Mouse (Mus musculus) lung, postnatal 10 days (tissue): ENCODE results near the gene Adarb2.

ENCODE experiments used
- DNase-seq: peaks from one replicate; pipeline ENCODE4 v3.0.0; 2021

The Adarb2 gene

DNA sequence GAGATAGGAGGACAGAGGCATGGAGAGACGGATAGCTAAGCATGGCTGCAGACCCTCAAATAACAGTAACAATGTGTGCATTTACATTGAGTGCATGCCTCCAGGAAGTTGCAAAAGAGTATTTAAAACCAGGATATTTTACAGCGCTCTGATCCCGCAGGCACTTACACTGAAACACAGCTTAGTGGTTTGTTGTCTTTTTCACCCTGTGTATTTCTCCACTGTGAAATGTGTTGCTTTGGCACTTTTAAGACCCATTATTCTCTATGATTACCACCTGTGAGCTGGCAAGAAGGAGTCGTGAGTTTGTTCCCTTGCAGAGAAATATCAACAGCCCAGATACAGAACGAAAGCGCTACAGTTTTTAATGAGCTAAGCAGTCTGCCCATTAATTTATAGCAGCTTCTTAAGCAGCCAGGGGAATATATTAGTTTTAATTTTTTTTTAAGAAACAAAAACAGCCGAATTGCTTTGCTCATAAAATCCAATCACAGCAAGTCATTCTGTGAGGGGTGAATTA is 167.3 kb downstream of the Adarb2 start:
- DNase-seq, result no peak

- DNase-seq, result no peak
Measured at GRCm38 (mm10) chr13:8388541-8388940, 185.9 kb downstream of the Adarb2 start.

DNA sequence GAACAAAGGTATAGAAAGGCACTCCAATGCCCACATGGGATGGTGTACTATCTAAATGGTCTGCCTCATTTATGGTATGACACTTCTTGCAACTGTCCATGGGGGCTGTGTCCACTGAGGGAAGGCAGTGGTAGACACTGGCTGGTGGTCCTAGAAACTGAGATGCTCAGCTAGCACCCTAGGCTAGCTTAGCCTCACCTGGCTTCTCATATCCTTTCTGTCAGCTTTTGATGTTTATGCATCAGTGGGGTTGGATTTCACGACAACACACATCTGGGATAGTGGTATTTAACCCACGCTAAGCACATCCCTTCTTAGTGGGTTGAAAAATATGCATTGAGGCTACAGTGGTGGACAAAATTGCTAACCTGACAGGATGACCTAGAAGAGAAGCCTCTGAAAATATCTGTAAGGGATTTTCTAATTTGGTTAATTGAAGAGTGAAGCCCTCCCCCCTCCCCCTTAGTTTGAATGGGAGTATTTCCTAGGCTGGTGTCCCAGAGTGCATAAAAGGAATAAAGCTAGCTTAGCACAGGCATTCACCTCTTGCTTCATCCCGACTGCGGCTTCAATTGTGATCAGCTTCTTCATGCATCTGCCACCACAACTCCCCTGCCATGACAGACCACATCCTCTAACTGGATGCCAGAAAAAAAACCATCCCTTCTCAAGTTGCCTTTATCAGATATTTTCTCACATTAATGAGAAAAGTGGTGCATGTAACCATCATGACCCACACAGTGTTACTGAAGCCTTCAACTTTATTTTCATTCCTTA is 197.8 kb downstream of the Adarb2 start:
- DNase-seq, result no peak

GRCm38 (mm10) chr13:8402324-8402873 is 199.7 kb downstream of the Adarb2 start:
- DNase-seq, result no peak

DNA sequence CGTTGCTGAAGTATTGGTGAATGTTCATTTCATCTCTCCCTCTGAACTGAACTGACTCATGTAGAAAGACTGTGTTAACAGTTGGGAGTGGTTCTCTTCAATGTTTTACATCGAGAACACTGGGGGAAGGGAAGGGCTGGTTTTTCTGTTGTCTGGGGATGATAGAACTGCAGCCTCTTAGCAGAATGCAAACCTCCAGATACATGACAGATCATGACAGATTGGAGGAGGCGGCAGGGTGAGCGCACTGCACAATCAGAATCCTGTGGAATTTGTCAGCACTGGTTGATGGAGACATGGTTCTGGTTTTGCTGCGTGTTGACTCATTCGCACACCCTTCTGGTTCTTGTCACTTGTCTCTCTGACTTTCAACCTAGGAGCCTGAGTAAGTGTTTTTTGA is 203.4 kb downstream of the Adarb2 start:
- no peak for DNase-seq

GRCm38 (mm10) chr13:8410353-8411318 is 208.0 kb downstream of the Adarb2 start:
- no peak for DNase-seq

GRCm38 (mm10) chr13:8424019-8424719 is 221.5 kb downstream of the Adarb2 start:
- no peak for DNase-seq

DNA sequence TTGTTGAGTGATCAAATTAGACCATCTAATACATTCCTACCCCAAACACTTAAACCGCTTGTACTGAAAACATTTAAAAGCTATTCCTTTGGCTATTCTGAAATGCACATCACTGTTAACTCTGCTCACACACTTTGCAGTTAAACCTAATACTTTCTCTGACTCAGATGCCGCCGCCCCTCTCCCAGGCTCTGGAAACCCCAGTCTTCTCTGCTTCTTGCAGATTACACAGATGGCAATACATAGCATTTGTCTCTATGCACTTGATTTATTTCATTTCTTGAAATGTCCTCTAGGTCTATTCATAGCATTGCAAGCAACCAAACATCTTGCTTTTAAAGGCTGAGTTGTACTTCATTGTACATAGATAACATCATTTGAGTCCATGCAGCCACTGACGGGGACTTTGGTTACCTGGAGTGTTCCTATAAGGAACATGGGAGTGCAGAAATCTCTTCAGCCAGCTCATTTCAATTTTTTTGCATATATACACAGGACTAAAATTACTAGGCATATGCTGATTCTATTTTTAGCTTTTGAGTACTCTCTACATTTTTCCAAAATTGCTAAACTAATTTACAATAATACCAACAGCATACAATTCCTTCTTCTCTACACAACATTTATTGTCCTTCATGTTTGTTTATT is 236.6 kb downstream of the Adarb2 start:
- DNase-seq, result no peak

DNA sequence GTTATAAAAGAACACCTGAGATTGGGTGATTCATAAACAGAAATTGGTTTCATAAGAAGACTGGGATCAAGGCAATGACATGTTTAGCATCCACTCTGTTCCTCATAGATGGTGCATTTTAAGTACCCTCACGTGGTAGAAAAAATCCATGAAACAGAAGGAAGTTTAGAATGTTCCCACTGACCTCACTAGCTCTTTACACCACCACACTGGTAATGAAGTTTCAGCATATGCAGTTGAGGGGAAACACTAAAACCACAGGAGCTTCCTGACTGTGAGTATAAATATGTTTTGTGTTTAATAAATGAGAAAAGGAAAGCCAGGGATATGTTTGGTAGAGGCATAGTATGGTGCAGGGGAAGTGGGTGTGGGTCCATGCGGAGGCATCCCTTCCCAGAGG is 242.7 kb downstream of the Adarb2 start:
- DNase-seq, result no peak

GRCm38 (mm10) chr13:8448192-8448879 is 245.7 kb downstream of the Adarb2 start:
- no peak for DNase-seq

- no peak for DNase-seq
Measured at GRCm38 (mm10) chr13:8451581-8451980, 248.9 kb downstream of the Adarb2 start.

GRCm38 (mm10) chr13:8456886-8457285 is 254.2 kb downstream of the Adarb2 start:
- DNase-seq, result no peak

GRCm38 (mm10) chr13:8457831-8458230 is 255.2 kb downstream of the Adarb2 start:
- DNase-seq, result no peak

GRCm38 (mm10) chr13:8467591-8468366 is 265.1 kb downstream of the Adarb2 start:
- DNase-seq, result no peak

DNA sequence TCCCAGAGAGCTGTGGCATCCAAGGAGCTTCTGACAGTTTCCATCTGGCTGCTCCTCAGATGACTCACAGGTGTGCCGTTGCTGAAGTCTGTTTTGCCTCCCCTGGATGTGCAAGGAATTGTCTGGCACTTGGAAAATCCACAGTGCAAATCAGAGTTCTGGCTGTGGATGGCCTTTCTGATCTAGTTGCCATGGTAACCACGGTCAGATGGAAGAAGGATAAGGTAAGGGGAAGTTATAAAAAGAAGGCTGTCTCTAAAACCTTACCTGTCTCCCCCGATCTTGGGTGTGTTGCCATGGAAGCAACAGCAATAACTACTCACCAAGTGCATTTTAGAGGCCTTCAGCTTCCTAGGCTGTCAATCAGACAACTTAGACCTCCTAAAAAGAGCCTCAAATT is 273.6 kb downstream of the Adarb2 start:
- DNase-seq, result no peak

- no peak for DNase-seq
Measured at GRCm38 (mm10) chr13:8478731-8479130, 276.1 kb downstream of the Adarb2 start.

DNA sequence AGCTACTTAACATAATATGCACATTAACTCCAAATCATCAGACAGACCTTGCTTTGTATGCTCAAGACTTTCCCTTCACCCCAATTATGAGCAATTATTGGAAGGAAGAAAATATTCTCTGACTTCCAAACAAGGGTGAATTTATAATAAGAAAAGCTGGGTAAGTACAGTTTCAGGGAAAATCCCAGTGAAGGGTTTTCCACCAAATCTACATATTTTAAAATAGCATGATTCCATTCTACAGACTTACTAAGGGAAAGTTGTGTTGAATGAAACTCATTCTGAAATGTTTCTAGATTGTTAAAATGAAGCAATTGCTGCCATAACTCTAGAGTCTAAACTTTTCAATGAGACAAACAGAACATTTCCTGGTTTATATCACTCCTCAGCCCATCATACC is 277.3 kb downstream of the Adarb2 start:
- DNase-seq, result no peak

- no peak for DNase-seq
Measured at GRCm38 (mm10) chr13:8481347-8481746, 278.7 kb downstream of the Adarb2 start.

DNA sequence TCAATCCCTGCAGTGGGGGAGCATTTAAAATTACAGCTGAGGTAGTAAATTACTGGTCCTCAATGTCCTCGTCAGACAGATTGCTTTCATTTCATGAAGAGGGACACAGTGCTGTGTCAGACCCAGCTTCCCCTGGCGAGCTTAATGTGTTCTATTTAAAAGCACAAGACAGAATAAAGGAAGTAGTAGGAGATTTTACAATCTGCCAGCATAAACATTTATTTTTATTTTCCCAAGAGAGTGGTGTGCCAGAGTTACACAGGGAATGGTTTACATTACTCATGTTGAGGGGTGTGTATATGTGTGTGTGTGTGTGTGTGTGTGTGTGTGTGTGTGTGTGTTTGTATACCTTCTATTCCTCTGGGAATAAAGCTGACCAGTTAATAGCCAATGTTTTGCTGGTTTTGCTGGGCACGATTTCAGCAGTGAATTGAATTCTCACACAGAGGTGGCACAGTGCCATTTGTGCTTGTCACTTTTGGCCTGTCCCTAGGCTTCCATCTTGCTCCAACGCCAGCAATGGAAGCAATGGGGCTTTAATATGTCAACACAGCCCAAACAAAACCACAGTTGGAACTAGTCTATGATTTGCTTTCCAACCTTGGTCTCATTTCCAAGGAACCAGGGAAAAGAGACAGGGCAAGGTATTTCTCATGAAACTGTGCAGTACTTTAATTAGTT is 282.1 kb downstream of the Adarb2 start:
- DNase-seq, result peak; percentile 77
